Mouse (Mus musculus): ENCODE data around the gene Cdk14. TPM values are rescaled to one million over a fixed set of nuclear protein-coding genes. Genes with fewer than 3 reads are reported as not detected.

Gene Cdk14
- polyA plus RNA-seq, 1 experiment from 2014 or later = 10.3 TPM

- 91% methylated on average over 2 of the region's 2 CpGs for WGBS
- no peak overlapping the region for H3K27ac ChIP-seq (replicated peaks)
These were observed 239.4 kb downstream of the Cdk14 start for GRCm38 (mm10) chr5:5180711-5181110.

GRCm38 (mm10) chr5:5180311-5180710 is 239.8 kb downstream of the Cdk14 start:
- Histone ChIP-seq H3K27ac (replicated peaks) (no peak overlapping the region), H3K9me3 (replicated peaks) (no peaks in the 10 kb centered on the region), H3K36me3 (no peaks in the 10 kb centered on the region), H3K4me3 (no peak overlapping the region), H3K27me3 (ENCODE audit: low read depth, poor library complexity, severe bottlenecking) (no peaks in the 10 kb centered on the region), H3K4me1 (no peaks in the 10 kb centered on the region)
- DNase-seq (ENCODE audit: low spot score) = no peak

More at GRCm38 (mm10) chr5:5180711-5181110, 239.4 kb downstream of the Cdk14 start:
- H3K4me1 ChIP-seq = no peaks in the 10 kb centered on the region
- H3K4me3 ChIP-seq = no peak overlapping the region
- no peaks in the 10 kb centered on the region for H3K27me3 ChIP-seq (ENCODE audit: low read depth, poor library complexity, severe bottlenecking)
- H3K9me3 ChIP-seq (replicated peaks) = no peaks in the 10 kb centered on the region
- no peak for DNase-seq (ENCODE audit: low spot score)
- no peaks in the 10 kb centered on the region for H3K36me3 ChIP-seq

- no peaks in the 10 kb centered on the region for H3K27me3 ChIP-seq (ENCODE audit: low read depth, poor library complexity, severe bottlenecking)
- H3K9me3 ChIP-seq (replicated peaks) = no peaks in the 10 kb centered on the region
- no peaks in the 10 kb centered on the region for H3K4me1 ChIP-seq
- no peak overlapping the region for H3K27ac ChIP-seq (replicated peaks)
- H3K4me3 ChIP-seq = no peak overlapping the region
- H3K36me3 ChIP-seq = no peaks in the 10 kb centered on the region
- DNase-seq (ENCODE audit: low spot score) = no peak
- WGBS = 89% methylated on average over 10 of the region's 10 CpGs
These were observed 244.1 kb downstream of the Cdk14 start for GRCm38 (mm10) chr5:5176052-5176451.

GRCm38 (mm10) chr5:5175611-5176010 is 244.5 kb downstream of the Cdk14 start:
- Histone ChIP-seq H3K9me3 (replicated peaks) (no peaks in the 10 kb centered on the region), H3K4me3 (no peak overlapping the region), H3K27ac (replicated peaks) (no peak overlapping the region), H3K27me3 (ENCODE audit: low read depth, poor library complexity, severe bottlenecking) (no peaks in the 10 kb centered on the region), H3K36me3 (no peaks in the 10 kb centered on the region), H3K4me1 (no peaks in the 10 kb centered on the region)
- DNase-seq (ENCODE audit: low spot score) = no peak
- 91% methylated on average over 1 of the region's 1 CpGs for WGBS

GRCm38 (mm10) chr5:5175090-5175489 is 245.0 kb downstream of the Cdk14 start:
- Histone ChIP-seq H3K9me3 (replicated peaks) (no peaks in the 10 kb centered on the region), H3K27me3 (ENCODE audit: low read depth, poor library complexity, severe bottlenecking) (no peaks in the 10 kb centered on the region), H3K4me3 (no peak overlapping the region), H3K4me1 (no peaks in the 10 kb centered on the region), H3K27ac (replicated peaks) (no peak overlapping the region), H3K36me3 (no peaks in the 10 kb centered on the region)
- WGBS = 77% methylated on average over 1 of the region's 1 CpGs
- no peak for DNase-seq (ENCODE audit: low spot score)

GRCm38 (mm10) chr5:5166086-5166485 is 254.0 kb downstream of the Cdk14 start:
- WGBS = 32% methylated on average over 2 of the region's 2 CpGs

GRCm38 (mm10) chr5:5164326-5164725 is 255.8 kb downstream of the Cdk14 start:
- no peaks in the 10 kb centered on the region for H3K27me3 ChIP-seq (ENCODE audit: low read depth, poor library complexity, severe bottlenecking)
- no peak overlapping the region for H3K4me3 ChIP-seq
- H3K9me3 ChIP-seq (replicated peaks) = no peaks in the 10 kb centered on the region
- no peak for DNase-seq (ENCODE audit: low spot score)
- H3K27ac ChIP-seq (replicated peaks) = no peak overlapping the region
- no peaks in the 10 kb centered on the region for H3K36me3 ChIP-seq
- H3K4me1 ChIP-seq = no peaks in the 10 kb centered on the region; the same call in 1 of the 2 replicates
- WGBS = 95% methylated on average over 5 of the region's 5 CpGs

More at GRCm38 (mm10) chr5:5166086-5166485, 254.0 kb downstream of the Cdk14 start:
- Histone ChIP-seq H3K4me3 (no peak overlapping the region), H3K4me1 (no peaks in the 10 kb centered on the region; the same call in 1 of the 2 replicates), H3K9me3 (replicated peaks) (no peaks in the 10 kb centered on the region), H3K36me3 (no peaks in the 10 kb centered on the region), H3K27me3 (ENCODE audit: low read depth, poor library complexity, severe bottlenecking) (no peaks in the 10 kb centered on the region), H3K27ac (replicated peaks) (no peak overlapping the region)
- DNase-seq (ENCODE audit: low spot score) = no peak

- no peaks in the 10 kb centered on the region for H3K27me3 ChIP-seq (ENCODE audit: low read depth, poor library complexity, severe bottlenecking)
- no peak overlapping the region for H3K4me3 ChIP-seq
- H3K27ac ChIP-seq (replicated peaks) = no peak overlapping the region
- DNase-seq (ENCODE audit: low spot score) = no peak
- no peaks in the 10 kb centered on the region for H3K9me3 ChIP-seq (replicated peaks)
- H3K4me1 ChIP-seq = no peaks in the 10 kb centered on the region; the same call in 1 of the 2 replicates
- 91% methylated on average over 2 of the region's 2 CpGs for WGBS
- no peaks in the 10 kb centered on the region for H3K36me3 ChIP-seq
These were observed 256.3 kb downstream of the Cdk14 start for GRCm38 (mm10) chr5:5163823-5164222.

- no peaks in the 10 kb centered on the region for H3K4me1 ChIP-seq
- 96% methylated on average over 1 of the region's 1 CpGs for WGBS
- H3K9me3 ChIP-seq (replicated peaks) = no peaks in the 10 kb centered on the region
- H3K27me3 ChIP-seq (ENCODE audit: low read depth, poor library complexity, severe bottlenecking) = no peaks in the 10 kb centered on the region
- H3K36me3 ChIP-seq = no peaks in the 10 kb centered on the region
- DNase-seq (ENCODE audit: low spot score) = no peak
- no peak overlapping the region for H3K27ac ChIP-seq (replicated peaks)
- no peak overlapping the region for H3K4me3 ChIP-seq
These were observed 260.6 kb downstream of the Cdk14 start for GRCm38 (mm10) chr5:5159521-5159920.

- WGBS = 88% methylated on average over 5 of the region's 5 CpGs
- no peaks in the 10 kb centered on the region for H3K9me3 ChIP-seq (replicated peaks)
- DNase-seq (ENCODE audit: low spot score) = no peak
These were observed 280.3 kb downstream of the Cdk14 start for GRCm38 (mm10) chr5:5139855-5140254.

GRCm38 (mm10) chr5:5134905-5135511 is 285.1 kb downstream of the Cdk14 start:
- no peak overlapping the region for H3K4me3 ChIP-seq
- no peak for DNase-seq (ENCODE audit: low spot score)
- H3K27me3 ChIP-seq (ENCODE audit: low read depth, poor library complexity, severe bottlenecking) = no peaks in the 10 kb centered on the region
- H3K4me1 ChIP-seq = no peaks in the 10 kb centered on the region
- no peaks in the 10 kb centered on the region for H3K36me3 ChIP-seq
- no peak overlapping the region for H3K27ac ChIP-seq (replicated peaks)
- no peaks in the 10 kb centered on the region for H3K9me3 ChIP-seq (replicated peaks)
- 92% methylated on average over 13 of the region's 13 CpGs for WGBS

More at GRCm38 (mm10) chr5:5139855-5140254, 280.3 kb downstream of the Cdk14 start:
- no peak overlapping the region for H3K4me3 ChIP-seq
- H3K36me3 ChIP-seq = no peaks in the 10 kb centered on the region
- no peak overlapping the region for H3K27ac ChIP-seq (replicated peaks)
- no peaks in the 10 kb centered on the region for H3K4me1 ChIP-seq
- no peaks in the 10 kb centered on the region for H3K27me3 ChIP-seq (ENCODE audit: low read depth, poor library complexity, severe bottlenecking)

- no peak for DNase-seq (ENCODE audit: low spot score)
- H3K9me3 ChIP-seq (replicated peaks) = no peaks in the 10 kb centered on the region
- H3K27me3 ChIP-seq (ENCODE audit: low read depth, poor library complexity, severe bottlenecking) = no peaks in the 10 kb centered on the region
- H3K27ac ChIP-seq (replicated peaks) = no peak overlapping the region
- H3K4me3 ChIP-seq = no peak overlapping the region
- H3K36me3 ChIP-seq = no peaks in the 10 kb centered on the region
- no peaks in the 10 kb centered on the region for H3K4me1 ChIP-seq
- WGBS = 92% methylated on average over 6 of the region's 6 CpGs
These were observed 285.8 kb downstream of the Cdk14 start for GRCm38 (mm10) chr5:5134143-5134904.

- no peak for DNase-seq (ENCODE audit: low spot score)
- Histone ChIP-seq H3K27ac (replicated peaks) (no peak overlapping the region), H3K27me3 (ENCODE audit: low read depth, poor library complexity, severe bottlenecking) (no peaks in the 10 kb centered on the region), H3K4me1 (no peaks in the 10 kb centered on the region), H3K9me3 (replicated peaks) (no peaks in the 10 kb centered on the region), H3K4me3 (no peak overlapping the region), H3K36me3 (no peaks in the 10 kb centered on the region)
- 90% methylated on average over 1 of the region's 1 CpGs for WGBS
These were observed 291.3 kb downstream of the Cdk14 start for GRCm38 (mm10) chr5:5128852-5129251.

Data from midbrain, embryonic 10.5 days (tissue).